Mouse (Mus musculus) lung, embryonic 15.5 days (tissue): ENCODE measurements at regions not wholly inside any gene's neighbourhood (a gene's known extent, or its start where the extent isn't known, plus 50 kb on each side); places are given as distances from the start of the nearest gene placed in this dataset.

Experiments used
- ATAC-seq: fragments of 200-750 bp; cut with Nextera tagmentation; 2 replicates; pipeline ENCODE4 v1.8.0; 2017; ENCODE audit warnings: moderate number of reproducible peaks, borderline replicate concordance; ENCODE audit not compliant: low FRiP score, low TSS enrichment; ENCODE audit errors: extremely low read depth
- H3K27ac ChIP-seq: fragments of 300-500 bp; sonication (generic); 2 replicates; pipeline ENCODE4 v1.5.1; 2015; ENCODE audit warnings: moderate library complexity, mild to moderate bottlenecking, inconsistent platforms
- H3K27me3 ChIP-seq: fragments of 300-500 bp; sonication (generic); 2 replicates; pipeline ENCODE4 v1.6.1; 2015; ENCODE audit warnings: inconsistent platforms
- H3K36me3 ChIP-seq: fragments of 300-500 bp; sonication (generic); 2 replicates; pipeline ENCODE4 v1.6.1; 2015; ENCODE audit warnings: inconsistent platforms
- H3K4me1 ChIP-seq: fragments of 300-500 bp; sonication (generic); 2 replicates; pipeline ENCODE4 v1.6.1; 2015; ENCODE audit warnings: inconsistent platforms
- H3K4me2 ChIP-seq: fragments of 300-500 bp; sonication (generic); 2 replicates; pipeline ENCODE4 v1.6.1; 2015; ENCODE audit warnings: inconsistent platforms, mild to moderate bottlenecking, moderate library complexity
- H3K4me3 ChIP-seq: fragments of 300-500 bp; sonication (generic); 2 replicates; pipeline ENCODE4 v1.5.1; 2015; ENCODE audit warnings: mild to moderate bottlenecking, inconsistent platforms
- H3K9ac ChIP-seq: fragments of 300-500 bp; sonication (generic); 2 replicates; pipeline ENCODE4 v1.6.1; 2015; ENCODE audit warnings: inconsistent platforms
- H3K9me3 ChIP-seq: fragments of 300-500 bp; sonication (generic); 2 replicates; pipeline ENCODE4 v1.6.1; 2016; ENCODE audit warnings: inconsistent platforms
- WGBS: fragments of 180-500 bp; shearing (Covaris S2); methylation state at CpG from one replicate; pipeline ENCODE4 v1.1.7; 2015; 5-methylcytosine and 5-hydroxymethylcytosine counted together

- H3K9me3 ChIP-seq = no peaks in the 10 kb centered on the region
- H3K4me1 ChIP-seq = no peaks in the 10 kb centered on the region
- H3K4me2 ChIP-seq = no peak overlapping the region
- no peak overlapping the region for H3K4me3 ChIP-seq
- WGBS = 85% methylated on average over 3 of the region's 3 CpGs
- H3K36me3 ChIP-seq = no peaks in the 10 kb centered on the region
- no peak for ATAC-seq
- H3K9ac ChIP-seq = no peak overlapping the region
- H3K27me3 ChIP-seq = no peaks in the 10 kb centered on the region
- no peak overlapping the region for H3K27ac ChIP-seq
These were observed 1760.2 kb upstream of the Acvr2a start for GRCm38 (mm10) chr2:47053689-47054088.

DNA sequence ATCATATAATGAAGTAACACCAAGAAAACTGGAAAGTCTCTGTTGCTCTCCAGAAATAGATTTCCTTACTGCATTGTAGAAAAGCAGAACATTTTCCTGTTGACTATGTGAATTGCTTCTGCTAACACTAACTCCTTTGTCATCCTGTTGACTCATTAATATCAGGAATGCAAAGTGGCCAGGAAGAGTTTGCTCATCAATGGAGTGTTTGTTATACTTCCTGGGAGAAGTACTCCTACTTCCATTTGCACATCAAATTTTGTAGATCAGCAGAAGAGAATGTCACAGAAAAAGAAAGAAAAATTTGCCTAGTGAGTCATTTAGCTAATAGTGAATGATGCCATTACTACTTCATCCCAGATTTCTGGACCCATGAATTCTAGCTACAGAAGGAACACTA lies 1739.7 kb upstream of the Acvr2a start:
- Histone ChIP-seq H3K36me3 (no peaks in the 10 kb centered on the region), H3K4me1 (no peaks in the 10 kb centered on the region), H3K9me3 (no peaks in the 10 kb centered on the region), H3K4me3 (no peak overlapping the region), H3K9ac (no peak overlapping the region), H3K4me2 (no peak overlapping the region), H3K27me3 (no peaks in the 10 kb centered on the region), H3K27ac (no peak overlapping the region)
- no peak for ATAC-seq

DNA sequence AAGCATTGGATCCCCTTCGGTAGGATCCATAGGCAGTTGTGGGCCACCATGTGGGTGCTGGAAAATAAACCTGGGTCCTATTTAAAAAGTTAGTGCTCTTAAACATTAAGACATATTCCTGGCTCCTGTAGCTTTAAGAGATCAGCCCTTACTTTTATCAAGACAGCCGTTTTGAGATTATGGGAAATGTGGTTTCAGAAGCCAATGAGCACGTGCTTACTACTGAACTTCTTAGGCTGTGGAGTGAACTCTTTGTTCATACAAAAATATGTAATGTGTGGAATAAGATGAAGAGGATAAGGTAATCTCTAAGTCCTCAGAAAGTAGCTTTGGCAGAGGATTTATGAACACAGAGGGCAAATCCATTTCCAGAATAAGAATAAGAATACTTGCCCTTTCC lies 1738.7 kb upstream of the Acvr2a start:
- Histone ChIP-seq H3K4me3 (no peak overlapping the region), H3K27me3 (no peaks in the 10 kb centered on the region), H3K4me2 (no peak overlapping the region), H3K36me3 (no peaks in the 10 kb centered on the region), H3K9me3 (no peaks in the 10 kb centered on the region), H3K9ac (no peak overlapping the region), H3K4me1 (no peaks in the 10 kb centered on the region), H3K27ac (no peak overlapping the region)
- no peak for ATAC-seq
- 75% methylated on average over 3 of the region's 3 CpGs for WGBS

- Histone ChIP-seq H3K9me3 (no peaks in the 10 kb centered on the region), H3K4me3 (no peak overlapping the region), H3K27ac (peak overlapping the region; percentile 48; the same call in 1 of the 2 replicates), H3K27me3 (no peaks in the 10 kb centered on the region), H3K9ac (no peak overlapping the region), H3K4me1 (no peaks in the 10 kb centered on the region), H3K4me2 (no peak overlapping the region), H3K36me3 (no peaks in the 10 kb centered on the region)
- ATAC-seq = peak; percentile 96
- 29% methylated on average over 4 of the region's 4 CpGs for WGBS
These were observed 1725.3 kb upstream of the Acvr2a start for GRCm38 (mm10) chr2:47088635-47089034.

DNA sequence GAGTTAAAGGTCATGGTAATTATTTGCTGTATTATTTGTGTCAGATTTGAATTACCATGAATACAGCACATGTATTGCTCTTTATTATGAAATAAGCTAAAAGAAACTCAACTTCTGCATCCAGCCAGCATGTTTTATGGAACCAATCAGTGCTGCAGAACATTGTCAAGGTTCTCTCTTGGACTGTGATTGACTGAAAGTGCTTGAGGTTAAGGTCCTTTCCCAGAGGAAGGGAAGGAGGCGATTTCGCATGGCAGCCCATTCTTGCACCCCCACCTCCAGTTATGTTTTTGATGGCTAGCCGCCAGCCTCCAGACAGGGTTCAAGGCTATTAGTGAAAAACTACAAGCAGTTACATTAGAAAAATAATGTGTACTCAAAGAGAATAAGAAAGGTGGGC lies 1717.9 kb upstream of the Acvr2a start:
- H3K4me3 ChIP-seq = no peak overlapping the region
- no peak overlapping the region for H3K27ac ChIP-seq
- H3K9me3 ChIP-seq = no peaks in the 10 kb centered on the region
- H3K4me2 ChIP-seq = no peak overlapping the region
- H3K4me1 ChIP-seq = no peaks in the 10 kb centered on the region
- no peaks in the 10 kb centered on the region for H3K27me3 ChIP-seq
- 35% methylated on average over 3 of the region's 3 CpGs for WGBS
- no peak for ATAC-seq
- no peaks in the 10 kb centered on the region for H3K36me3 ChIP-seq
- no peak overlapping the region for H3K9ac ChIP-seq

GRCm38 (mm10) chr2:47139435-47139834 lies 1674.5 kb upstream of the Acvr2a start:
- ATAC-seq = no peak
- WGBS = 51% methylated on average over 1 of the region's 1 CpGs
- H3K27ac ChIP-seq = no peak overlapping the region
- no peaks in the 10 kb centered on the region for H3K27me3 ChIP-seq
- no peaks in the 10 kb centered on the region for H3K36me3 ChIP-seq
- no peak overlapping the region for H3K4me3 ChIP-seq
- H3K9ac ChIP-seq = no peak overlapping the region
- H3K9me3 ChIP-seq = no peaks in the 10 kb centered on the region
- H3K4me2 ChIP-seq = no peak overlapping the region
- H3K4me1 ChIP-seq = no peaks in the 10 kb centered on the region

GRCm38 (mm10) chr2:47184067-47184802 lies 1629.7 kb upstream of the Acvr2a start:
- Histone ChIP-seq H3K4me2 (no peak overlapping the region), H3K9ac (no peak overlapping the region), H3K27me3 (no peaks in the 10 kb centered on the region), H3K9me3 (no peaks in the 10 kb centered on the region), H3K36me3 (no peaks in the 10 kb centered on the region), H3K4me3 (no peak overlapping the region), H3K4me1 (no peaks in the 10 kb centered on the region), H3K27ac (no peak overlapping the region)
- no peak for ATAC-seq
- WGBS = 57% methylated on average over 2 of the region's 2 CpGs
